Mouse (Mus musculus): ENCODE measurements around the gene Dock3. TPM values are rescaled to one million over a fixed set of nuclear protein-coding genes. Genes with fewer than 3 reads are reported as not detected.
A peak's percentile ranks its signal among the peaks of the same experiment; 100 is the strongest.

The Dock3 gene
- polyA plus RNA-seq, 1 experiment from 2014 or later: 9.1 TPM

GRCm38 (mm10) chr9:106892552-106892875, 339.2 kb downstream of the Dock3 start:
- Histone ChIP-seq H3K27me3 (replicated peaks; ENCODE audit: control insufficient read depth, insufficient read depth, low read length) (no peaks in the 10 kb centered on the region), H3K4me3 (ENCODE audit: low read depth, low read length) (peak overlapping the region; percentile 95), H3K4me1 (ENCODE audit: control insufficient read depth, insufficient read depth, low read length) (peaks cover 20% of the 10 kb centered on the region), H3K9me3 (replicated peaks; ENCODE audit: control insufficient read depth, low read length) (no peaks in the 10 kb centered on the region), H3K36me3 (ENCODE audit: control insufficient read depth, insufficient read depth, low read length) (peaks cover 37% of the 10 kb centered on the region), H3K4me2 (ENCODE audit: low read length) (peak overlapping the region; percentile 84), H3K27ac (ENCODE audit: low read depth, low read length) (peak overlapping the region; percentile 94), H3K9ac (ENCODE audit: low read length) (peak overlapping the region; percentile 81)
- no peak for ATAC-seq
- under 1% methylated on average over 9 of the region's 9 CpGs for WGBS
- no peak for DNase-seq (ENCODE audit: low spot score)

GRCm38 (mm10) chr9:106891829-106892551, 339.7 kb downstream of the Dock3 start, which contains the start of gene Manf:
Gene Manf (minus strand): TSS chr9:106891979.
- Histone ChIP-seq H3K27ac (ENCODE audit: low read depth, low read length) (peak within 1 kb of the TSS; percentile 94), H3K9me3 (replicated peaks; ENCODE audit: control insufficient read depth, low read length) (no peaks in the 10 kb centered on the region), H3K27me3 (replicated peaks; ENCODE audit: control insufficient read depth, insufficient read depth, low read length) (no peaks in the 10 kb centered on the region), H3K4me2 (ENCODE audit: low read length) (peak within 1 kb of the TSS; percentile 84), H3K9ac (ENCODE audit: low read length) (peak within 1 kb of the TSS; percentile 92), H3K36me3 (ENCODE audit: control insufficient read depth, insufficient read depth, low read length) (peaks cover 33% of the 10 kb centered on the region), H3K4me1 (ENCODE audit: control insufficient read depth, insufficient read depth, low read length) (peaks cover 20% of the 10 kb centered on the region), H3K4me3 (ENCODE audit: low read depth, low read length) (peak within 1 kb of the TSS; percentile 95)
- WGBS: under 1% methylated on average over 59 of the region's 59 CpGs
- peak; percentile 99 for ATAC-seq
- DNase-seq (ENCODE audit: low spot score): peak; percentile 99

- DNase-seq (ENCODE audit: low spot score): peak; percentile 41
These were observed 340.4 kb downstream of the Dock3 start for GRCm38 (mm10) chr9:106891341-106891741.

GRCm38 (mm10) chr9:106890496-106891240, 341.0 kb downstream of the Dock3 start:
- peak overlapping the region; percentile 95 for H3K4me3 ChIP-seq (ENCODE audit: low read depth, low read length)
- H3K4me1 ChIP-seq (ENCODE audit: control insufficient read depth, insufficient read depth, low read length): peaks cover 20% of the 10 kb centered on the region
- no peak overlapping the region for H3K27ac ChIP-seq (ENCODE audit: low read depth, low read length)
- no peaks in the 10 kb centered on the region for H3K9me3 ChIP-seq (replicated peaks; ENCODE audit: control insufficient read depth, low read length)
- H3K9ac ChIP-seq (ENCODE audit: low read length): peak overlapping the region; percentile 92
- ATAC-seq (no peak), DNase-seq (ENCODE audit: low spot score) (no peak)
- 72% methylated on average over 8 of the region's 8 CpGs for WGBS
- H3K27me3 ChIP-seq (replicated peaks; ENCODE audit: control insufficient read depth, insufficient read depth, low read length): no peaks in the 10 kb centered on the region
- H3K36me3 ChIP-seq (ENCODE audit: control insufficient read depth, insufficient read depth, low read length): peaks cover 29% of the 10 kb centered on the region
- peak overlapping the region; percentile 81 for H3K4me2 ChIP-seq (ENCODE audit: low read length)

More at GRCm38 (mm10) chr9:106891341-106891741, 340.4 kb downstream of the Dock3 start:
- no peaks in the 10 kb centered on the region for H3K9me3 ChIP-seq (replicated peaks; ENCODE audit: control insufficient read depth, low read length)
- no peak for ATAC-seq
- peak overlapping the region; percentile 95 for H3K4me3 ChIP-seq (ENCODE audit: low read depth, low read length)
- H3K27me3 ChIP-seq (replicated peaks; ENCODE audit: control insufficient read depth, insufficient read depth, low read length): no peaks in the 10 kb centered on the region
- H3K36me3 ChIP-seq (ENCODE audit: control insufficient read depth, insufficient read depth, low read length): peaks cover 27% of the 10 kb centered on the region
- H3K4me2 ChIP-seq (ENCODE audit: low read length): peak overlapping the region; percentile 81
- peak overlapping the region; percentile 92 for H3K9ac ChIP-seq (ENCODE audit: low read length)
- H3K4me1 ChIP-seq (ENCODE audit: control insufficient read depth, insufficient read depth, low read length): peaks cover 20% of the 10 kb centered on the region
- peak overlapping the region; percentile 94 for H3K27ac ChIP-seq (ENCODE audit: low read depth, low read length)
- under 1% methylated on average over 17 of the region's 17 CpGs for WGBS

GRCm38 (mm10) chr9:106889321-106889720, 342.4 kb downstream of the Dock3 start:
- Histone ChIP-seq H3K36me3 (ENCODE audit: control insufficient read depth, insufficient read depth, low read length) (peaks cover 43% of the 10 kb centered on the region), H3K27ac (ENCODE audit: low read depth, low read length) (no peak overlapping the region), H3K4me3 (ENCODE audit: low read depth, low read length) (no peak overlapping the region), H3K4me2 (ENCODE audit: low read length) (no peak overlapping the region), H3K9me3 (replicated peaks; ENCODE audit: control insufficient read depth, low read length) (no peaks in the 10 kb centered on the region), H3K4me1 (ENCODE audit: control insufficient read depth, insufficient read depth, low read length) (peaks cover 29% of the 10 kb centered on the region), H3K9ac (ENCODE audit: low read length) (peak overlapping the region; percentile 18; the same call in 1 of the 2 replicates), H3K27me3 (replicated peaks; ENCODE audit: control insufficient read depth, insufficient read depth, low read length) (no peaks in the 10 kb centered on the region)
- WGBS: 83% methylated on average over 9 of the region's 9 CpGs
- no peak for DNase-seq (ENCODE audit: low spot score)
- ATAC-seq: no peak

- WGBS: 94% methylated on average over 3 of the region's 3 CpGs
- Histone ChIP-seq H3K9me3 (replicated peaks; ENCODE audit: control insufficient read depth, low read length) (no peaks in the 10 kb centered on the region), H3K27me3 (replicated peaks; ENCODE audit: control insufficient read depth, insufficient read depth, low read length) (no peaks in the 10 kb centered on the region), H3K4me3 (ENCODE audit: low read depth, low read length) (no peak overlapping the region), H3K9ac (ENCODE audit: low read length) (no peak overlapping the region), H3K27ac (ENCODE audit: low read depth, low read length) (no peak overlapping the region), H3K36me3 (ENCODE audit: control insufficient read depth, insufficient read depth, low read length) (peaks cover 50% of the 10 kb centered on the region), H3K4me2 (ENCODE audit: low read length) (no peak overlapping the region), H3K4me1 (ENCODE audit: control insufficient read depth, insufficient read depth, low read length) (peaks cover 34% of the 10 kb centered on the region)
- ATAC-seq (no peak), DNase-seq (ENCODE audit: low spot score) (no peak)
These were observed 343.4 kb downstream of the Dock3 start for GRCm38 (mm10) chr9:106888346-106888745.

GRCm38 (mm10) chr9:106886828-106887702, 344.6 kb downstream of the Dock3 start, which contains the start of gene Rbm15b:
Gene Rbm15b (minus strand): TSS chr9:106887428.
- Histone ChIP-seq H3K27ac (ENCODE audit: low read depth, low read length) (peak within 1 kb of the TSS; percentile 95), H3K4me2 (ENCODE audit: low read length) (peak within 1 kb of the TSS; percentile 99), H3K36me3 (ENCODE audit: control insufficient read depth, insufficient read depth, low read length) (peaks cover 63% of the 10 kb centered on the region), H3K4me3 (ENCODE audit: low read depth, low read length) (peak within 1 kb of the TSS; percentile 98), H3K27me3 (replicated peaks; ENCODE audit: control insufficient read depth, insufficient read depth, low read length) (no peaks in the 10 kb centered on the region), H3K9me3 (replicated peaks; ENCODE audit: control insufficient read depth, low read length) (no peaks in the 10 kb centered on the region), H3K4me1 (ENCODE audit: control insufficient read depth, insufficient read depth, low read length) (peaks cover 37% of the 10 kb centered on the region), H3K9ac (ENCODE audit: low read length) (peak within 1 kb of the TSS; percentile 99)
- DNase-seq (ENCODE audit: low spot score): peak; percentile 99
- 3% methylated on average over 70 of the region's 101 CpGs for WGBS
- peak; percentile 77 for ATAC-seq

- Histone ChIP-seq H3K9me3 (replicated peaks; ENCODE audit: control insufficient read depth, low read length) (no peaks in the 10 kb centered on the region), H3K9ac (ENCODE audit: low read length) (peak overlapping the region; percentile 99), H3K27ac (ENCODE audit: low read depth, low read length) (peak overlapping the region; percentile 95), H3K4me2 (ENCODE audit: low read length) (peak overlapping the region; percentile 99), H3K4me1 (ENCODE audit: control insufficient read depth, insufficient read depth, low read length) (peaks cover 36% of the 10 kb centered on the region), H3K36me3 (ENCODE audit: control insufficient read depth, insufficient read depth, low read length) (peaks cover 73% of the 10 kb centered on the region), H3K4me3 (ENCODE audit: low read depth, low read length) (peak overlapping the region; percentile 98), H3K27me3 (replicated peaks; ENCODE audit: control insufficient read depth, insufficient read depth, low read length) (no peaks in the 10 kb centered on the region)
- ATAC-seq (peak; percentile 5), DNase-seq (ENCODE audit: low spot score) (peak; percentile 49)
- under 1% methylated on average over 90 of the region's 107 CpGs for WGBS
These were observed 345.6 kb downstream of the Dock3 start for GRCm38 (mm10) chr9:106885901-106886731.

Data from forebrain, embryonic 14.5 days (tissue).